ENCODE assay signal across 8 mouse cellular contexts in the genomic region with DNA sequence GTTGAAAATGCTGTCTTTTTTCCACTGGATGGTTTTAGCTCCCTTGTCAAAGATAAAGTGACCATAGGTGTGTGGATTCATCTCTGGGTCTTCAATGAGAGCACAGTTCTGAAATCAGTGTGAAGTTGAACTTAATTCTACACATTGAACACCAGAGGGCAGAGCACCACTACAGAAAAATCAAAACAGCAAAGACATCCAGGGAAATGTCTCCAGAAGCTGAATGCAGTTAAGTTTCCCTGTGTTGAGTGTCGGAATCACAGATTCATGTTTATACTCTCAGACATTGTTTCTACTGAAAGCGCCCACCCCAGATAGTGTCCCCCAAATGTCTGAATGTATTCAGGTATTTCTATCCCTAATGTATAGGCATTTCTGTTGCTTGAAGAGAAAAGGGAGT.
A peak's percentile ranks its signal among the peaks of the same experiment; 100 is the strongest.
DNase-seq lines count a peak whose midpoint lies in the region; ATAC-seq lines count a peak whose summit lies in the region.

No protein-coding gene starts in this region.

- no peaks in the 10 kb centered on the region for H3K9me3 ChIP-seq in hindbrain, embryonic 16.5 days (ENCODE audit: control insufficient read depth, low read length)
- no peaks in the 10 kb centered on the region for H3K9me3 ChIP-seq in hindbrain, embryonic 13.5 days
- H3K9me3 ChIP-seq in forebrain, embryonic 13.5 days (replicated peaks), result no peaks in the 10 kb centered on the region

- H3K9ac ChIP-seq in hindbrain, embryonic 16.5 days (ENCODE audit: low read depth, low read length), result no peak overlapping the region
- H3K9ac ChIP-seq in hindbrain, embryonic 13.5 days, result no peak overlapping the region
- H3K9ac ChIP-seq in forebrain, embryonic 13.5 days, result no peak overlapping the region

- no peak overlapping the region for H3K4me3 ChIP-seq in hindbrain, embryonic 16.5 days (ENCODE audit: low read length)
- no peak overlapping the region for H3K4me3 ChIP-seq in hindbrain, embryonic 13.5 days
- H3K4me3 ChIP-seq in forebrain, embryonic 13.5 days, result no peak overlapping the region

- peak; percentile 70 for DNase-seq in 3T3-L1 (ENCODE audit: low read depth, low spot score)
- peak; percentile 20 for DNase-seq in T-cell, adult 2 months (ENCODE audit: low spot score)
- DNase-seq in lung, postnatal 36 days, result peak; percentile 10

- H3K4me2 ChIP-seq in hindbrain, embryonic 16.5 days (ENCODE audit: low read length), result no peak overlapping the region
- H3K4me2 ChIP-seq in hindbrain, embryonic 13.5 days, result no peak overlapping the region
- H3K4me2 ChIP-seq in forebrain, embryonic 13.5 days, result no peak overlapping the region

- H3K27me3 ChIP-seq in hindbrain, embryonic 16.5 days (replicated peaks; ENCODE audit: control insufficient read depth, insufficient read depth, low read length), result no peaks in the 10 kb centered on the region
- no peaks in the 10 kb centered on the region for H3K27me3 ChIP-seq in hindbrain, embryonic 13.5 days
- H3K27me3 ChIP-seq in forebrain, embryonic 13.5 days, result no peaks in the 10 kb centered on the region

- 43% methylated on average over 2 of the region's 2 CpGs for WGBS in hindbrain, embryonic 16.5 days
- 44% methylated on average over 2 of the region's 2 CpGs for WGBS in hindbrain, embryonic 13.5 days
- WGBS in forebrain, embryonic 13.5 days, result 51% methylated on average over 2 of the region's 2 CpGs

- H3K27ac ChIP-seq in hindbrain, embryonic 16.5 days (ENCODE audit: low read depth, low read length), result no peak overlapping the region
- H3K27ac ChIP-seq in hindbrain, embryonic 13.5 days, result no peak overlapping the region
- no peak overlapping the region for H3K27ac ChIP-seq in forebrain, embryonic 13.5 days

- no peaks in the 10 kb centered on the region for H3K4me1 ChIP-seq in hindbrain, embryonic 16.5 days (ENCODE audit: control insufficient read depth, insufficient read depth, low read depth, low read length)
- no peaks in the 10 kb centered on the region for H3K4me1 ChIP-seq in hindbrain, embryonic 13.5 days (replicated peaks)
- no peaks in the 10 kb centered on the region for H3K4me1 ChIP-seq in forebrain, embryonic 13.5 days

- H3K36me3 ChIP-seq in hindbrain, embryonic 16.5 days (ENCODE audit: control insufficient read depth, insufficient read depth, low read length), result no peaks in the 10 kb centered on the region
- no peaks in the 10 kb centered on the region for H3K36me3 ChIP-seq in hindbrain, embryonic 13.5 days
- H3K36me3 ChIP-seq in forebrain, embryonic 13.5 days (ENCODE audit: poor library complexity, severe bottlenecking), result no peaks in the 10 kb centered on the region

- peak; percentile 52; the same call in 1 of the 2 replicates for ATAC-seq in hindbrain, embryonic 16.5 days
- ATAC-seq in hindbrain, embryonic 13.5 days (ENCODE audit: low FRiP score), result no peak
- peak; percentile 45; the same call in 1 of the 2 replicates for ATAC-seq in forebrain, embryonic 13.5 days
- ATAC-seq in erythroid progenitor cell, adult 5-6 weeks (replicated peaks; ENCODE audit: low FRiP score, poor library complexity, severe bottlenecking), result no peak
- ATAC-seq in inflammation-experienced regulatory T-cells, adult 6 months, result no peak

Comparison
In these comparisons a context has a peak if more than half of its experiments do, and no peak if none do; other contexts are left out.
1. ATAC-seq: peak in hindbrain, embryonic 16.5 days (single experiment) and forebrain, embryonic 13.5 days (single experiment); none in hindbrain, embryonic 13.5 days (single experiment), erythroid progenitor cell, adult 5-6 weeks (single experiment) and inflammation-experienced regulatory T-cells, adult 6 months (single experiment).
2. DNase-seq: peak in every context shown above with its lines; median percentile 70 in 3T3-L1; 20 in T-cell, adult 2 months; 10 in lung, postnatal 36 days.